Mouse (Mus musculus): ENCODE measurements at regions not wholly inside any gene's neighbourhood (a gene's known extent, or its start where the extent isn't known, plus 50 kb on each side); places are given as distances from the start of the nearest gene placed in this dataset.
A peak's percentile ranks its signal among the peaks of the same experiment; 100 is the strongest.

- Histone ChIP-seq H3K27me3 (ENCODE audit: control insufficient read depth, insufficient read depth, low read length) (no peaks in the 10 kb centered on the region), H3K36me3 (ENCODE audit: control insufficient read depth, insufficient read depth, low read length) (no peaks in the 10 kb centered on the region), H3K9me3 (ENCODE audit: control insufficient read depth, low read length) (no peaks in the 10 kb centered on the region), H3K4me2 (replicated peaks; ENCODE audit: low read depth) (no peak overlapping the region), H3K4me3 (ENCODE audit: low read depth, low read length) (no peak overlapping the region), H3K9ac (ENCODE audit: low read length) (no peak overlapping the region), H3K27ac (replicated peaks) (no peak overlapping the region), H3K4me1 (replicated peaks; ENCODE audit: control insufficient read depth, insufficient read depth) (no peaks in the 10 kb centered on the region; the same call in 1 of the 2 replicates)
- TF ChIP-seq CTCF (IDR thresholded peaks at IDR 0.05; ENCODE audit: low read depth), result no peak
- TF ChIP-seq EP300 (optimal IDR thresholded peaks at IDR 0.05), result no peak
- ATAC-seq (ENCODE audit: low FRiP score, low TSS enrichment), result no peak
- DNase-seq (ENCODE audit: low spot score), result no peak
- 74% methylated on average over 7 of the region's 7 CpGs for WGBS
Observed at GRCm38 (mm10) chr8:26349231-26349630, 229.9 kb downstream of the Gm45692 start.

GRCm38 (mm10) chr8:26349854-26350253, 230.5 kb downstream of the Gm45692 start:
- no peaks in the 10 kb centered on the region for H3K36me3 ChIP-seq (ENCODE audit: control insufficient read depth, insufficient read depth, low read length)
- no peak for DNase-seq (ENCODE audit: low spot score)
- no peak overlapping the region for H3K4me2 ChIP-seq (replicated peaks; ENCODE audit: low read depth)
- 70% methylated on average over 3 of the region's 3 CpGs for WGBS
- ATAC-seq (ENCODE audit: low FRiP score, low TSS enrichment), result no peak
- H3K27me3 ChIP-seq (ENCODE audit: control insufficient read depth, insufficient read depth, low read length), result no peaks in the 10 kb centered on the region
- no peaks in the 10 kb centered on the region; the same call in 1 of the 2 replicates for H3K4me1 ChIP-seq (replicated peaks; ENCODE audit: control insufficient read depth, insufficient read depth)
- TF ChIP-seq CTCF (IDR thresholded peaks at IDR 0.05; ENCODE audit: low read depth) (no peak), EP300 (optimal IDR thresholded peaks at IDR 0.05) (no peak)
- H3K27ac ChIP-seq (replicated peaks), result no peak overlapping the region
- no peak overlapping the region for H3K4me3 ChIP-seq (ENCODE audit: low read depth, low read length)
- no peak overlapping the region for H3K9ac ChIP-seq (ENCODE audit: low read length)
- H3K9me3 ChIP-seq (ENCODE audit: control insufficient read depth, low read length), result no peaks in the 10 kb centered on the region

- Histone ChIP-seq H3K4me2 (replicated peaks; ENCODE audit: low read depth) (no peak overlapping the region), H3K27me3 (ENCODE audit: control insufficient read depth, insufficient read depth, low read length) (no peaks in the 10 kb centered on the region), H3K27ac (replicated peaks) (no peak overlapping the region), H3K9me3 (ENCODE audit: control insufficient read depth, low read length) (no peaks in the 10 kb centered on the region), H3K4me3 (ENCODE audit: low read depth, low read length) (no peak overlapping the region), H3K9ac (ENCODE audit: low read length) (no peak overlapping the region), H3K36me3 (ENCODE audit: control insufficient read depth, insufficient read depth, low read length) (no peaks in the 10 kb centered on the region), H3K4me1 (replicated peaks; ENCODE audit: control insufficient read depth, insufficient read depth) (no peaks in the 10 kb centered on the region; the same call in 1 of the 2 replicates)
- ATAC-seq (ENCODE audit: low FRiP score, low TSS enrichment), result no peak
- TF ChIP-seq CTCF (IDR thresholded peaks at IDR 0.05; ENCODE audit: low read depth) (no peak; the same call in 1 of the 2 replicates), EP300 (optimal IDR thresholded peaks at IDR 0.05) (no peak)
- WGBS, result 76% methylated on average over 4 of the region's 4 CpGs
- no peak for DNase-seq (ENCODE audit: low spot score)
Observed at GRCm38 (mm10) chr8:26350616-26351015, 231.3 kb downstream of the Gm45692 start.

- H3K4me3 ChIP-seq (ENCODE audit: low read depth, low read length), result peak overlapping the region; percentile 28; the same call in 1 of the 2 replicates
- H3K9ac ChIP-seq (ENCODE audit: low read length), result no peak overlapping the region
- 16% methylated on average over 21 of the region's 21 CpGs for WGBS
- no peaks in the 10 kb centered on the region; the same call in 1 of the 2 replicates for H3K4me1 ChIP-seq (replicated peaks; ENCODE audit: control insufficient read depth, insufficient read depth)
- peak overlapping the region; percentile 55 for H3K4me2 ChIP-seq (replicated peaks; ENCODE audit: low read depth)
- H3K27me3 ChIP-seq (ENCODE audit: control insufficient read depth, insufficient read depth, low read length), result no peaks in the 10 kb centered on the region
- TF ChIP-seq CTCF (IDR thresholded peaks at IDR 0.05; ENCODE audit: low read depth) (no peak), EP300 (optimal IDR thresholded peaks at IDR 0.05) (peak; percentile 88)
- DNase-seq (ENCODE audit: low spot score), result peak; percentile 59
- peak; percentile 84 for ATAC-seq (ENCODE audit: low FRiP score, low TSS enrichment)
- no peaks in the 10 kb centered on the region for H3K36me3 ChIP-seq (ENCODE audit: control insufficient read depth, insufficient read depth, low read length)
- peak overlapping the region; percentile 95 for H3K27ac ChIP-seq (replicated peaks)
- no peaks in the 10 kb centered on the region for H3K9me3 ChIP-seq (ENCODE audit: control insufficient read depth, low read length)
Observed at GRCm38 (mm10) chr8:26351643-26352540, 232.6 kb downstream of the Gm45692 start.

- WGBS, result 36% methylated on average over 9 of the region's 9 CpGs
- peak; percentile 55 for DNase-seq (ENCODE audit: low spot score)
- Histone ChIP-seq H3K9me3 (ENCODE audit: control insufficient read depth, low read length) (no peaks in the 10 kb centered on the region), H3K27me3 (ENCODE audit: control insufficient read depth, insufficient read depth, low read length) (no peaks in the 10 kb centered on the region), H3K9ac (ENCODE audit: low read length) (no peak overlapping the region), H3K27ac (replicated peaks) (peak overlapping the region; percentile 95), H3K4me2 (replicated peaks; ENCODE audit: low read depth) (peak overlapping the region; percentile 55), H3K4me3 (ENCODE audit: low read depth, low read length) (no peak overlapping the region; the same call in 1 of the 2 replicates), H3K36me3 (ENCODE audit: control insufficient read depth, insufficient read depth, low read length) (no peaks in the 10 kb centered on the region), H3K4me1 (replicated peaks; ENCODE audit: control insufficient read depth, insufficient read depth) (no peaks in the 10 kb centered on the region; the same call in 1 of the 2 replicates)
- TF ChIP-seq CTCF (IDR thresholded peaks at IDR 0.05; ENCODE audit: low read depth) (no peak), EP300 (optimal IDR thresholded peaks at IDR 0.05) (no peak)
- peak; percentile 86 for ATAC-seq (ENCODE audit: low FRiP score, low TSS enrichment)
Observed at GRCm38 (mm10) chr8:26352541-26353010, 233.2 kb downstream of the Gm45692 start.

- Histone ChIP-seq H3K4me1 (replicated peaks; ENCODE audit: control insufficient read depth, insufficient read depth) (no peaks in the 10 kb centered on the region; the same call in 1 of the 2 replicates), H3K36me3 (ENCODE audit: control insufficient read depth, insufficient read depth, low read length) (no peaks in the 10 kb centered on the region), H3K9ac (ENCODE audit: low read length) (no peak overlapping the region), H3K27me3 (ENCODE audit: control insufficient read depth, insufficient read depth, low read length) (no peaks in the 10 kb centered on the region), H3K4me3 (ENCODE audit: low read depth, low read length) (no peak overlapping the region), H3K27ac (replicated peaks) (peak overlapping the region; percentile 95), H3K4me2 (replicated peaks; ENCODE audit: low read depth) (no peak overlapping the region), H3K9me3 (ENCODE audit: control insufficient read depth, low read length) (no peaks in the 10 kb centered on the region)
- WGBS, result 46% methylated on average over 3 of the region's 3 CpGs
- ATAC-seq (ENCODE audit: low FRiP score, low TSS enrichment) (no peak), DNase-seq (ENCODE audit: low spot score) (peak; percentile 10)
- TF ChIP-seq EP300 (optimal IDR thresholded peaks at IDR 0.05), result no peak
- no peak for TF ChIP-seq CTCF (IDR thresholded peaks at IDR 0.05; ENCODE audit: low read depth)
Observed at GRCm38 (mm10) chr8:26353476-26353875, 234.1 kb downstream of the Gm45692 start.
